15 mouse cellular contexts compared by ENCODE assay signal in genomic region chr10:77192745-77193144, GRCm38 (mm10). TPM values are rescaled to one million over a fixed set of nuclear protein-coding genes. Genes with fewer than 3 reads are reported as not detected.
"Had no signal": no experiment of that assay in that cellular context is flagged by ENCODE, and none has a peak within 500 bp of the region (broad histone marks: within the 10 kb centered on the region; RNA-seq: fewer than 3 reads in every experiment).

No protein-coding gene starts in this region.

- H3K27me3 ChIP-seq: kidney, embryonic 15.5 days; neural tube, embryonic 13.5 days; stomach, embryonic 15.5 days had no signal

- H3K4me3 ChIP-seq: kidney, embryonic 15.5 days; limb, embryonic 10.5 days; liver, embryonic 15.5 days; neural tube, embryonic 13.5 days; stomach, embryonic 15.5 days had no signal

- H3K4me2 ChIP-seq: kidney, embryonic 15.5 days; liver, embryonic 11.5 days; liver, embryonic 15.5 days; neural tube, embryonic 13.5 days; stomach, embryonic 15.5 days had no signal

- H3K9ac ChIP-seq: kidney, embryonic 15.5 days; liver, embryonic 15.5 days; neural tube, embryonic 13.5 days; stomach, embryonic 15.5 days had no signal

- DNase-seq: kidney, adult 2 months; kidney, postnatal 14 days; lung, adult 2 months; lung, postnatal 36 days; midbrain, embryonic 14.5 days; right cerebral cortex, postnatal 4 days; thymus, postnatal 4 days had no signal

- H3K36me3 ChIP-seq: kidney, embryonic 15.5 days; limb, embryonic 10.5 days; liver, embryonic 15.5 days; neural tube, embryonic 13.5 days; stomach, embryonic 15.5 days had no signal

- ATAC-seq: lung, postnatal 0 days had no signal

- H3K27ac ChIP-seq: liver, embryonic 15.5 days; neural tube, embryonic 13.5 days; stomach, embryonic 15.5 days had no signal

- H3K9me3 ChIP-seq: kidney, embryonic 15.5 days; limb, embryonic 10.5 days; liver, embryonic 15.5 days; neural tube, embryonic 13.5 days; stomach, embryonic 15.5 days had no signal

- H3K4me1 ChIP-seq: liver, embryonic 15.5 days had no signal

RNA-seq across cellular contexts. Expression of gene Col18a1, which starts 26.4 kb away (rescaled TPM):
- total RNA-seq: megakaryocyte progenitor cell, adult 5-6 weeks had no signal
